Mouse (Mus musculus) kidney, embryonic 14.5 days (tissue): ENCODE measurements around the gene Nid1. TPM values are rescaled to one million over a fixed set of nuclear protein-coding genes. Genes with fewer than 3 reads are reported as not detected.

Experiments
- ATAC-seq: fragments of 200-750 bp; cut with Nextera tagmentation; 2 replicates; pipeline ENCODE4 v1.8.0; 2017; ENCODE audit warnings: moderate number of reproducible peaks, mild to moderate bottlenecking, moderate TSS enrichment, moderate library complexity; ENCODE audit not compliant: low FRiP score, low TSS enrichment
- H3K27ac ChIP-seq: fragments of 300-500 bp; sonication (generic); 2 replicates; pipeline ENCODE4 v1.5.1; 2014; ENCODE audit warnings: low read depth, mild to moderate bottlenecking, low read length, moderate library complexity, mixed read lengths
- H3K27me3 ChIP-seq: fragments of 300-500 bp; sonication (generic); 2 replicates; pipeline ENCODE4 v1.6.1; 2014; ENCODE audit warnings: mild to moderate bottlenecking, low read length; ENCODE audit not compliant: control insufficient read depth, insufficient read depth
- H3K36me3 ChIP-seq: fragments of 300-500 bp; sonication (generic); 2 replicates; pipeline ENCODE4 v1.6.1; 2014; ENCODE audit warnings: low read length, mixed read lengths; ENCODE audit not compliant: control insufficient read depth, insufficient read depth
- H3K4me1 ChIP-seq: fragments of 300-500 bp; sonication (generic); 2 replicates; pipeline ENCODE4 v1.6.1; 2014; ENCODE audit warnings: low read length, mixed read lengths; ENCODE audit not compliant: control insufficient read depth, insufficient read depth
- H3K4me2 ChIP-seq: fragments of 300-500 bp; sonication (generic); replicated peaks from 2 replicates; pipeline ENCODE4 v1.6.1; 2014; ENCODE audit warnings: low read depth, mild to moderate bottlenecking, low read length
- H3K4me3 ChIP-seq: fragments of 300-500 bp; sonication (generic); 2 replicates; pipeline ENCODE4 v1.5.1; 2014; ENCODE audit warnings: mild to moderate bottlenecking, low read length
- H3K9ac ChIP-seq: fragments of 300-500 bp; sonication (generic); 2 replicates; pipeline ENCODE4 v1.6.1; 2014; ENCODE audit warnings: low read depth, mild to moderate bottlenecking, low read length, moderate library complexity
- H3K9me3 ChIP-seq: fragments of 300-500 bp; sonication (generic); 2 replicates; pipeline ENCODE4 v1.6.1; 2016; ENCODE audit warnings: low read length; ENCODE audit not compliant: control insufficient read depth
- WGBS: fragments of 180-500 bp; shearing (Covaris S2); extraction: QIAGEN DNeasy Blood & Tissue Kit; methylation state at CpG from one replicate; pipeline ENCODE4 v1.1.7; 2014; 5-methylcytosine and 5-hydroxymethylcytosine counted together
- polyA plus RNA-seq: library from polyadenylated mRNA; unstranded; fragments of >200 nt; fragmentation: Nextera tagmentation; extraction: Ambion mirVana; gene quantifications from 2 replicates; pipeline ENCODE4 v1.2.1, GENCODE M21; 2014

The Nid1 gene
- polyA plus RNA-seq, 1 experiment from 2014 or later, result 96.1 TPM

DNA sequence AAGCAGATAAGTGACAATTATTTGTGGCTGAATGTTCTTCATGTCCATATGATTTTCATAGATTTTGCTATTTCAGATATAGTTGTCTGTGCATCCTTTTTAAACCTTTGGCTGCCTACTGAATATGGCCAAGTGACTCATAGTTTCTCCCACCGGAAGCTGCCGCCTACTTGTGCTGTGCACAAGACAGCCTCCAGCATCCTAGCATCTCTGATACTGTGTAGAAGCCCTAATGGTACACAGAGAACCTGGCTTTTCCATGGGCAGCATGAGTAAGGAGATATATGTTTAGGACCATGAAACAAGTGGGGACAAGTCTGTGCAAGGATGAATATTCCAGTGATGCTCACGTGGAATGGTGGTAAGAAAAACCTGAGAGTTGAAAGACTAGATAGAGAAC, 117.8 kb downstream of the Nid1 start:
- H3K4me3 ChIP-seq, result no peak overlapping the region
- no peak overlapping the region for H3K27ac ChIP-seq
- no peaks in the 10 kb centered on the region for H3K36me3 ChIP-seq
- no peak overlapping the region for H3K4me2 ChIP-seq
- ATAC-seq, result no peak
- 92% methylated on average over 3 of the region's 3 CpGs for WGBS
- no peaks in the 10 kb centered on the region for H3K9me3 ChIP-seq
- no peak overlapping the region for H3K9ac ChIP-seq
- no peaks in the 10 kb centered on the region for H3K27me3 ChIP-seq
- H3K4me1 ChIP-seq, result no peaks in the 10 kb centered on the region; the same call in 1 of the 2 replicates

DNA sequence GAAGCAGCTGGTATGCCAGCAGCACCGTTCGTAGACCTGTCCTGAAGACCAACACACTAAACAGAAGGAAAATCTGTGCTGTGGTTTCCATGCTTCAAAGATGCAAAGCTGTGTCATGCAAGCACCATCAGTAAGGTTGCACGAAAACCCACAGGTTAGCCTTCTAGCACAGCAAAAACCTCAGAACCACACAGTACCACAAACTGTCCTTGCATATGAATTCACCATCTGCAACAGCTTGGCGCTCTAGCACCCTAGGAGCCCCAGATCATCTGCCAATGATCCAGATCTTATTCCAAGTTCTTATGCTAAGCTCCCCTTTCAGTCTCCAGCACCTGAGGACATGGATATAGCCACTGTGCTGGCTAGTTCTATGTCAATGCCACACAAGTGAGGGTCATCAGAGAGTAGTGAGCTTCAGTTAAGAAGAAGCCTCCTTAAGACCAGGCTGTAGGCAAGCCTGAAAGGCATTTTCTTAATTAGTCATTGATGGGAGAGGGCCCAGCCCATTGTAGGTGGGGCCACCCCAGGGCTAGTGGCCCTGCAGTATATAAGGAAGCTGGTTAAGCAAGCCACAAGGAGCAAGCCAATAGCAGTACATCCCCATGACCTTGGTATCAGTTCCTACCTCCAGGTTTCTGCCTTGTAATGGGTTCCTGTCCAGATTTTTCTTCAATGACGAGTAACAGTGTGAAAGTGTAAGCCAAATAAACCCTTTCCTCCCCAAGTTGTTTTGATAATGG, 119.8 kb downstream of the Nid1 start:
- H3K9me3 ChIP-seq, result no peaks in the 10 kb centered on the region
- no peak for ATAC-seq
- WGBS, result 80% methylated on average over 5 of the region's 5 CpGs
- H3K27me3 ChIP-seq, result no peaks in the 10 kb centered on the region
- no peak overlapping the region for H3K4me2 ChIP-seq
- H3K9ac ChIP-seq, result no peak overlapping the region
- H3K36me3 ChIP-seq, result no peaks in the 10 kb centered on the region
- no peak overlapping the region for H3K27ac ChIP-seq
- no peak overlapping the region for H3K4me3 ChIP-seq
- H3K4me1 ChIP-seq, result no peaks in the 10 kb centered on the region

DNA sequence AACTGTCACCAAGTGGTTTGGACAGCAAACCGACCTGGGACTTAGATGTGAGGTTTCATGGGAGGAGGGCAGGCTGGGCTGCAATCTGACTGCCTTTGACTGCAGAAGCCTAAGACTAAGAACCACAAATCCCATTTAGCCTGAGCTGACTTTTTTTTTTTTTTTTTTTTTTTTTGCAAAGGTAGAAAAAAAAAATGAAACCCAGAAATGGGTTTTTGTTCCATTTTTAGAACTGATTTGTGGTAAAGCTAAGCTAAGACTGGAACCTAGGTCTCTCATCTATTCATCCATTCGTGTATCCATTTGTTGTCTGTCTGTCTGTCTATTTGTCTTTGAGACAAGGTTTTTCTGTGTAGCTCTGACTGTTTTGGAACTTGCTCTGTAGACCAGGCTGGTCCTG, 120.9 kb downstream of the Nid1 start:
- Histone ChIP-seq H3K36me3 (no peaks in the 10 kb centered on the region), H3K27ac (no peak overlapping the region), H3K4me3 (no peak overlapping the region), H3K4me2 (no peak overlapping the region), H3K9me3 (no peaks in the 10 kb centered on the region), H3K9ac (no peak overlapping the region), H3K27me3 (no peaks in the 10 kb centered on the region), H3K4me1 (no peaks in the 10 kb centered on the region)
- 79% methylated on average over 2 of the region's 2 CpGs for WGBS
- no peak for ATAC-seq

DNA sequence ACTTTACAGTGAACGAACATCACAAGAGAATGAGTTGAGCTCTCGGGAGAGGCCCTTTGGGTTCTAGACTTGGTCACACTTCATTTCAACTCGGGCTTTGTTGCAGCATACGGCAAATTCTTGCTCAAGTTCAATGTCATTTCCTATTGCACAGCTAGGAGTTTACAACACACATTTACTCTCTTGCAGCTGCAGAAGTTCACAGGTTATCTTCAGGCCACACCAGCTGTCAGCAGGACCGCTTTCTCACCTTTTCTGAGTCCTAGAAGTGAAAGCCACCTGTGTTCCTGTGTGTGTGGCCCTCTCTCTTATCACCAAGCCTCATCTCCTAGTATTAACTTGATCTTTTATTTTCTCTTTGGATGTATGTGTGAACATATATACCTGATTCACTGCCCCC, 121.5 kb downstream of the Nid1 start:
- Histone ChIP-seq H3K27ac (no peak overlapping the region), H3K9ac (no peak overlapping the region), H3K27me3 (no peaks in the 10 kb centered on the region), H3K36me3 (no peaks in the 10 kb centered on the region), H3K4me2 (no peak overlapping the region), H3K4me1 (no peaks in the 10 kb centered on the region), H3K9me3 (no peaks in the 10 kb centered on the region), H3K4me3 (no peak overlapping the region)
- 71% methylated on average over 5 of the region's 5 CpGs for WGBS
- no peak for ATAC-seq

Other genes with a start within 250 kb of the Nid1 start
- 12.0 and 15.7 TPM in 2 replicates for gene Gpr137b, start 43.5 kb upstream of the Nid1 start, polyA plus RNA-seq
- 4.1 and 6.8 TPM in 2 replicates for gene Lyst, start 152.8 kb downstream of the Nid1 start, polyA plus RNA-seq